Mouse (Mus musculus) adrenal gland, postnatal 25 days (tissue): Measurements from ENCODE around the gene Zfp462. TPM values are rescaled to one million over a fixed set of nuclear protein-coding genes. Genes with fewer than 3 reads are reported as not detected.
"Not testable (repeated sequence)": the region's sequence is repeated elsewhere in the genome, so short reads cannot be mapped to it uniquely, and the experiment has no call there.

Experiments used
- DNase-seq: peaks from one replicate; pipeline ENCODE4 v3.0.0; 2021; ENCODE audit warnings: mixed read lengths
- long read RNA-seq: library from polyadenylated mRNA; stranded (forward); transcript quantifications from one replicate; pipeline ENCODE4 v2.0.0, GENCODE M21; 2021
- total RNA-seq: library from RNA; stranded (reverse); gene quantifications from 2 replicates; pipeline ENCODE4 v1.2.3, GENCODE M21; 2021

The Zfp462 gene
- total RNA-seq, result 45.3 and 51.6 TPM in 2 replicates
- long read RNA-seq, partial matches to known transcripts, result 4 of 9 reads
- long read RNA-seq, other reads (novel, unspliced or antisense), result 5 of 9 reads

DNA sequence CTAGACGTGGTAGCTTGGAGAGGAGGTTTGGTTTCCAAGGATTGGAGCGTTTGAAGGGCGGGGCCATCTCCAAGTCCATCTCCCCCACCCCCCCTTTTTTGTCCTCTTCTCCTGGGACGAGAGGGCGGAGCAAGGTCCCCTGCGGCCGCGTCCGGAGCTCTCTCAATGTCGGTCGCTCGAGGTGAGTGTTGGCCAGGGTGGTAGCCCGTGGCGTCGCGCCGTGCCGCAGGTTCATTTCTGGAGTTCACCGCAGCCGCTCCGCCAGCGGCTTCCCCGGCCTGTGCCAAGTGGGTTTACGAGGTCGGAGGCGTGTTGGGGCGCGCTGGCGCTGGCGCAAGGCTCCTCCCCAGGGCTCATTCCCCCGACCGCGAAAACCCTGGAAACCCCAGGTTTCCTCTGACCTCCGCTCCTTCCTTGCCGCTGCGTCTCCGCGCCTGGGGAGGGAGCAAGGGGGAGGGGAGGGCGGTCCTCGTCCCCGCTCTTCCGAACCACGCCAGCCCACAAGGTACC lies at the start of gene Zfp462:
Gene Zfp462 (plus strand): TSS at position 128 of the 510 bp plus-strand sequence.
- DNase-seq, result peak; percentile 71

DNA sequence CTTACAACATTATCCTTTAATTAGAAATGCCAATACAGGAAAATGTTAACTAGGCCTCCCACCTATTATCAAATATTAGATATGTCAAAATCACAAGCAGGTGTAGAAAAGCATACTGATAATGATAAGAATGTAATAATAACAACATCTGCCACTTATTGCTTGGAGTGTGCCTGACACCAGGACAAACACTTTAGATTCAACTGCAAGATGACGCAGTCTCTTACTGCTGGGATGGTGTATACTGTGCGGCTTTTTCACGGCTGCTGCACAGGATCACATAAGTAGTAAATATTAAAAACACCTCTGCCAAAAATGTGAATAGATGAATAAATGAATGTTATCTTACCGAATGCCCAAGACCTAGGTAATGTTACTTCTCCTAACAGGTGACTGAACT lies 48.8 kb upstream of the Zfp462 start:
- no peak for DNase-seq

DNA sequence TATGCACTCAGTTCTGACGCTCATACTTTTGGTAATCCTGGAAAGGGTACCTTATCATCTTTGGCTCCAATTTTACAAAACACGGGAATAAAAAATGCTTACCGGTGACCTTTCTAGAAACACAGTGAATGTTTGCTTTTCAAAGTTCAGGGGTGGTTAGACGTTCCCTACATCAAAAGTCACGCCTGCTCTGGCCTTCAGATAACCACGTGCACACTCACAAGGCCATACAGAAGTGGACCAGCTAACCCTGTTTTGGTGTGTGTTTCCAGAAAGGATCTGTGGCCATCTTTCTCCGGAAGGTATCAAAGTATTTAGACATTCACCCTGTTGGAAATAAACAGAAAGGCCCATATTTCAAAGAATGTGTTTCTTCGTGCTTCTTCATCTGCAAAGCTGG lies 40.2 kb upstream of the Zfp462 start:
- no peak for DNase-seq

DNA sequence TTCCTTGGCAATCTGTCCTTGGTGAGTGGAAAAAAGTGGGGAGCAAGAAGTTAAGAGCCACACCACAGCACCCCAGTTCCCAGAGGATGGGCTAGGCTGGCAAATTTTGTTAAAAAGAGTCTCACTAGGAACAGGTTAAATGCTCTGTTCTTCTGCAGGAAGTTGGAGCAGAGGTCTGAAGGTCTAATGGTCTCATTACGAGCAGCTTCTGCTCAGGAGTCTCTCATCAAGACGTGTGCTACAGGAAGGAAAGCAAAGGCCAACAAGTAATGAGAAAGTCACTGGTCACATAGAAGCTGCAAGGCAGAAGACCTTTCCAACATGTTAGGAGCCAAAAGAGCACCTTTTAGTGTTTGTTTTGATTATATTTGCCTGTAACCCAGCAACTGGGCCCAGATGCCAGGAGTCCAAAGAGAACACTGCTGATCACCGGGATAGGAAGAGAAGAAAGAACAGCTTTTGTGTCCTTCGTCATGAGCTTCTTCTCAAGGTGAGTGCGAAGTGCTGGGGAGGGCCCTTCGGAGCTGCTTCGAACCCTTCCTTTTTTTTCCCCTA lies 39.4 kb upstream of the Zfp462 start:
- DNase-seq, result no peak

DNA sequence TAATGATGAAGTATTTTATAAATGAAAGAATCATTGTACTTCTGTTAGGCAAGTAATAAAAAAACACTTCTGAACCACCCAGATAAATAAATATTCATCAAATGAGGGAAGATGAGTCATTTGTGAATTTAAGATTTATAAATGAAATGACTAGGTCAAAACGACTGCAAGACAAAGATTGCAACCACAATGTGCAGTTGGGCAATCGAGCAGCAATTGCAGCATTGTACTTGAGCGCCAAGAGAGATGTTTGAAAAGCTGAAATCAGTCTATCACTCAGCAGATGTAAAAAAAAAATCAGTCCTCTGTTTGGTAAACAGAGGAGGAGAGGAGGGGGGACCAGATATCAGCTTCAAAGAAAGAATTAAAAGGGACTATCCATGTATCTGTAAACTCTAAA lies 34.5 kb upstream of the Zfp462 start:
- peak; percentile 28 for DNase-seq

DNA sequence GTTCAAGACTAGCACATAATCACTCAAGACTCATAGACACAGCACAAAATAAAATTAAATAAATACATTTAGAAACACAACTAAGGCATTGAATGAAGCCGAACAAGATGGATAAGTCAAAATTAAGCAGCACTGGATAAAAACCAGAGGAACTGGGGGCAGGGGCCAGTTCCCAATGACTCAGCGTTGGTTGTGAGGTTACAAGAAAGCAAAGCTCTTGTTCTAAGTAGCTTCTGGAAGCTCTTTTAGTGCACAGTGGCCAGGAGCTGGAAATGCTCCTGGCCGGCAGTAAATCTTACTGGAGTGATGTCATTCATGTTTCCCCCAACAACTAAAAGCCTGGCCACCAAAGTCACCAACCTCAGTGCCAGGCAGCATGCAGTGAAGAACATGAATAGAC lies 26.6 kb upstream of the Zfp462 start:
- no peak for DNase-seq

DNA sequence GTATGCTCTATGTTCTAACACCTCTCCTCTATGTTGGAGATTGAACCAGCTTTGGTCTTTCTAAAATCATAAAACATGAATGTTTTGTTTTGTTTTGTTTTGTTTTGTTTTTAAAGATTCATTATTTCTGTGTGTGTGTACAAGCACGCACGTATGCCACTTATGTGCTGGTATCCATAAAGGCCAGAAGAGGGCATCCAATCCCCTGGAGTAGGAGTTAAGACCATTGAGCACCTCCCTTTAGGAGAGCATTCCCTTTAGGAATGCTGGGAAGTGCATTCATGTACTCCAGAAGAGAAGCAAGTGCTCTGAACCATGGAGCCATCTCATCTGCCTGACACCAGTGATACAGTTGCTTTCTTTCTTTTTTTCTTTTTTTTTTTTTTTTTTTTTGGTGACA lies 21.5 kb upstream of the Zfp462 start:
- DNase-seq, result no peak

DNA sequence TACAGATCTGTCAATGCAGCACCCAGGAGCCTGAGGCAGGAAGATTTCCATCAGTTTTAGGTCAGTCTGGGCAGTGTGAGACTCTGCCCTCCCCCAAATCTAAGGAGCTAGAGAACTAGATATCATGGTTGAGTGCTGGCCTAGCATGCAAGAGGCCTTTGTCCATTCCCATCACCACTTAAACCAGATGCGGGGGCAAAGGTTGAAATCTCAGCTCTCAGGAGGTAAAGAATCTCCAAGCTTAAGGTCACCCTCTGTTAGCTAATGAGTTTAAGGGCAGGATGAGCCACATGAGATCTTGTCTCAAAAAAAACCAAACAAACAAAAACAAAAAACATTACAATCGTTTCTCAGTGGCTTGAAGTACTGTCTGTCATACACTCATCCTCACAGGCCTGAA lies 20.5 kb upstream of the Zfp462 start:
- DNase-seq, result no peak

DNA sequence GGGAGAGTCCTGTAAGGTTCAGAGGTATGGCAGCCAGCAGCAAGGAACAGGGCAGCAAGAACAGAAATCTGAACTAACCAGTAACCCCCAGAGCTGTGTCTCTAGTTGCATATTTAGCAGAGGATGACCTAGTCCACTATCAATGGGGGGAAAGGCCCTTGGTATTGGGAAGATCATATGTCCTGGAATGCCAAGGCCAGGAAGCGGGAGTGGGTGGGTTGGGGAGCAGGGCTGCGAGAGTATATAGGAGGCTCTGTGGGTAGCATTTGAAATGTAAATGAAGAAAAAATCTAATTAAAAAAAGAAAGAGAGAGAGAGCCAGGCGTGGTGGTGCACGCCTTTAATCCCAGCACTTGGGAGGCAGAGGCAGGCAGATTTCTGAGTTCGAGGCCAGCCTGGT lies 18.4 kb upstream of the Zfp462 start:
- not testable (repeated sequence) for DNase-seq

DNA sequence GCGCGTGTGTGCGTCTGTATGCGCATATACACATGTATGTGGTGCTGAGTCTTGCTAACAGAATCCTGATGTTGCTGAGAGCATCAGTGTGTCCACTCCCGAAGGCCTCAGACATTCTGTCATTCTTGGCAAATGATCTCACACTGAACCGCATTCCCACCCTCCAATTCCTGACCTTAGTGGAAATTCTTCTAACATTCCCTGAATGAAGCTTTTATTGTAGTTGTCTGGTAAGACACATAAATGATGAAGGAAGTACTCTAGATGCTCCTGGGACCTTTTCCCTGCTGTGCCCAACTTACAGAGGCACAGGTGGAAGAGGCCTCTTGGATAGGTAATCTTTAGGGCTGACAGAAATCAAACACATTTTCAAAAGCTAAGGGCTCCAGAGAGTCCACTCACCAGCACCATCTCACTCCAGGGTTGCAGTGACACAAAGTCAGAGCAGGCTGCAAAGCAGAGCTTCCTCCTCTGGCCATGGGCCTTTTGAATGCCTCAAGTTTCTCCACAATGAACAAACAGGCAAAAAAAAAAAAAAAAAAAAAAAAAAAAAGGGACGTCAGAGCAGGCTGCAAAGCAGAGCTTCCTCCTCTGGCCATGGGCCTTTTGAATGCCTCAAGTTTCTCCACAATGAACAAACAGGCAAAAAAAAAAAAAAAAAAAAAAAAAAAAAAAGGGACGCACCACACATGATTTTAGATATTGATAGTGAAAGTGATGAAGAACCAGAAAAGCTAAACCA lies 17.4 kb upstream of the Zfp462 start:
- DNase-seq, result not testable (repeated sequence)

DNA sequence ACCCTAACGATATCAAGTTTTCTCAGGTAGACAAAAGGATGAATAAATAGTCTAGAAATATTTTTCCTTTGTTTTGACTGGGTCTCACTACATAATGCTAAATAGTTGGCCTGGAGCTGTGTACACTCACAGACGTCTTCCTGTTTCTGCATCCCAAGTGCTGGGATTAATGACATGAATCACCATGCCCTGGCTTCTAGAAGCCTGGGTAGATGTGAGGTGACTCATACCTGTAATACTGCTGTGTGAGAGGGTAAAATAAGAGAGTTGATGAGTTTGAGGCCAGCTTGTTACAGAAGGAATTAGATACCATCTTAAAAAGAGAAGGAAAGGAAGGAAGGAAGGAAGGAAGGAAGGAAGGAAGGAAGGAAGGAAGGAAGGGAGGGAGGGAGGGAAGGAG lies 15.2 kb upstream of the Zfp462 start:
- DNase-seq, result no peak

DNA sequence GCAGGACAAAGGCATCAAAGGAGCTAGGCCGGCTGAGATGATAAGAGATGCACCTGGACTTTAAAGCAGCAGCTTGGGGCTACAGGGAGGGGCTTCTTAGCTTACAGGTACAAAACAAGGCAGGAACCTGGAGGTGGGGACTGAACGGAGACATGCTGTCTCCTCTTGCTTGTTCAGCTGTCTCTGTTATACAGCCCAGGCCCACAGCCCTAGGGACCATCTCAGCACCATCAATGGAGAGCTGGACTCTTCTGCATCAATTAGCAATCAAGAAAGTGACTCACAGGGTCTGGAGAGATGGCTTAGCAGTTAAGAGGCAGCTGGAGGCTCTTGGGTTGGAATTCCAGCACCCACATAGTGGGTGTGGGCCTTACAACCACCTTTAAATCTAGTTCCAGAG lies 12.2 kb upstream of the Zfp462 start:
- DNase-seq, result no peak

DNA sequence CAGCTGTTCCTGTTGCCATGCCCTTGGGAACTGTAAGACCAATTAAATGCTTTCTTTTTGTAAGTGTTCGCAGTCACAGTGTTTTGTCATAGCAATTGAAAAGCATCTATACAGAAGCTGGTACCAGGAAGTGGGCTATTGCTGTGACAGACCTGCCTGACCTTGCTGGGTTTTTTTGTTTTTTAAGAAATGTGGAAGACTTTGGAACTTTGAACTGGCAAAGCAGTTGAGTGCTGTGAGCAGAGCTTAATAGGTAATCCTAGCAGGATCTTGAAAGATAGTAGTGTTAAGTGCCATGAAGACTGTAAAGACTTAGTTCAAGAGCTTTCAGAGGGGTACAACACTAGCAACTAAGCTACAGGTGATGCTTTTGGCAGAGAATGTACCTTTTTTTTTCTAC lies 7.7 kb upstream of the Zfp462 start:
- no peak for DNase-seq

DNA sequence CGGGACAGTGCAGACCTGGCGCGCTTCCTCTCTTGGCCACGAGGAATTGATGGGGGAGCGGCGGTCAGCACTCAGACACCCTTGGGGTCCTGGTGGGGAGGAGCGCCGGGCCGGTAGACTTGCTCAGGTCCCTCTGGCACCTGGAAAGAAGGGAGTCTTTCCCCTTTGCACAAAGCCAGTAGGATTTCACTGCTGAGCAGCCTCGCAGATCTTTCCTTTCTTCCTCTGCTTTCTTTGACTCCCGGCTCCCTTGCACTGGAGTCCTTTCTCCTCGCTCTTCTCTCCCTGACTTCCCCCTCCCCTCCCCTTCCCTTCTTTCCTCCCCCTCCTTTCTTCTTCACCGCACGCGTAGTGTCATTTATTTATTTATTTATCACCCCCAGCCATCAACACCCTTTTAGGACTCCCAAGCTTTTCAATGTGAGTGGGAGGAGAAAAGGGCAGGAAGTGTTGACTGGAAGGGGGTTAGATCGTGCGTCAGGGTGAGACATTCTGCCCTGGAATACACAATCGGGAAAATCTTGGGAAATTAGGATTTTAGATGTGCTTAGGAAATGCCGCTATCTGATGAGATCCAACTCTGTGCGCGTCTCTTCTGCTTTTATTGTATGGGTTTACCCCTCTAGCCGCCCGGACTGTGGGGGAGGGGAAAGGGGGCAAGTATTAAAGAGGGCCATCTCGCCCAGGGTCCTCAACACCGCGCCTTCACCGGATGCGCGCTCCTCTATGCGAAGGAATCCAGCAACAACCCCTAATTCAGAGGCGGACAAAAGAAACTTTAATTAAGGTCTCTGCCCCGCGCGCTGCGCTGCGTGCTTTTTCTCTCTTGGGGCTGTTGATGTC lies 976 bp downstream of the Zfp462 start:
- DNase-seq, result no peak

DNA sequence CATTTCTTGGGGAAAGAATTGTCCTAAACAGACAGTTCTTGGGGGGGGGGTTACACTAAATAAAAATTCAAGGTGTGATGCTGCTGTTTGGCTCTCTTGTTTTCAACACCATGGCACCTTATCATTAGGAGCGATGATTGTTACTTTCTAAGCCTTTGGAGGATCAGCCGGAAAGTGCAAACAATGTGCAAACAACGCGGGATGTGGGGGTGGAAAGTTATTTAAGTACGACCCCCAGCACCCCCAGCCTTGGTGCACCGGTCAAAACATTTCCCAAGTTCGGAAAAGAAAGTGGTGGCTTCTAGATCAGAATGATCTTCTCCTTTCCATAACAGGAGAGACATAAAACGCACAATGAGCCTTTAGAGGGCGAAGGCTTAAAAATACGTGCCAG lies 1.8 kb downstream of the Zfp462 start:
- DNase-seq, result no peak

DNA sequence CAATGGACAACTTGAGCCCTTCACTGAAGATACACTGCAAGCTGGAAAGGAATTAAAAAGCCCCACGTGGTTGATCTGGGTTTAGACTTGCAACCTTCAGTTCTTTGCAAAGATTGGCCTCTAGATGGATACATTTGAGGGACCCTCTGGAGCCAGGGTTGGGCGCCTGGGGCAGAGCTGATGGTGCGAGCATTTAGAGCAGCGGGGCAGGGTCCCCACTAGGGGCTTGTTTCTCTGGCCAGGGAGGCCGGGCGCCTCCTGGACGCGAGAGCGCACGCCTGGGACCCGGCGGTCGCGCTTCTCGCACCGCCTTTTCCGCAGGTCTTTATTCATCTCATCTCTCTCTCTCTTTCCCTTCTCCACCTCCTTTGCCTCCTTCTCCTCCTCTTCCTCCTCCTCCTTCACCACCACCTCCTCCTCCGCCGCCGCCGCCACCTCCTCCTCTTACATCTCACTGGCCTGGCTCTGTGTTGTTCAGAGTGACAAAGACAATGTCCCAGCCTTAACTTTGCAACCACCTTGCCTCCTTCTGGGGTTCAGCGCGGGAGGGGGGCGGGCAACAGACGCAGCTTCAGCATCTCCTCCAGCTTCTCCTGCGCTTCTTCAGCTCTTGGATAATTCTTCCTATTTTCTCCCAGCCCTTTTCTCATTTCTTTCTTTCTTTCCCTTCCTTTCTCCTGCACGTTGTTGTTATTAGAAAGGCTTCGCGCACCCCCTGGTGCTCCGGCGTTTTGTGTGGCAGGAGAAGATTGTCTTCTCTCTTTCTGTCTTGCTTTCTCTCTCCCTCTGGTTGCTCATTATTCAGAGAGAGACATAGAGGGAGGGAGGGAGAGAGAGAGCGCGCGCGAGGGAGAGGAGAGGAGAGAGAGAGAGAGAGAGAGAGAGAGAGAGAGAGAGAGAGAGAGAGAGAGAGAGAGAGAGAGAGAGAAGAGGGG lies 2.5 kb downstream of the Zfp462 start:
- DNase-seq, result peak; percentile 48

DNA sequence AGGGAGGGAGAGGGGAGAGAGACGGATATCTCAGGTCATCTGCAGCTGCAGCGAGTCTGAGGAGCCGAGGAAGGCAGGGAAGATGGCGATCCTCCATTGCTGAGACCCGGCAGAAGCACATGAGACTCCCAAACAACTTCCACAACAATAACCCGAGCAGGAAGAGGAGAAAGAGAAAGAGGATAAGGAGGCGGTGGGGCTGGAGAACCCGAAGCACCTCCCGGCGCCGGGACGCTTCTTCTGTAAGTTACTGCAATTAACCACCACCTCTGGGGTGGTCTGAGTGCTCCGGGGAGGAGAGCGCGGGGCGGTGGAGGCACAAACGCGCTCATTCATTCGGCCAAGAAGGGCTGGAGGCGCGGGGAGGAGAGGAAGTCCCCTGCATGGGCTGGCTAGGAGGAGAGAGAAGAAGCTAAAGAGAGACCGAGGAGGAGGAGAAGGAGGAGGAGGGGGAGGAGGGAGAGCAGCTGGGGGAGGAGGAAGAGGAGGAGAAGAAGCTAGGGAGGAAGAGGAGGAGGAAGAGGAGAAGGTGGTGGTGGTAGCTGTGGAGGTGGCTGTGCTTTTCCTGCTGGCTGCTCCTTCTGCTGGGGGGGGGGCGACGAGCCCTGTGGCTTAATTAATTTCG lies 3.3 kb downstream of the Zfp462 start:
- DNase-seq, result peak; percentile 49

DNA sequence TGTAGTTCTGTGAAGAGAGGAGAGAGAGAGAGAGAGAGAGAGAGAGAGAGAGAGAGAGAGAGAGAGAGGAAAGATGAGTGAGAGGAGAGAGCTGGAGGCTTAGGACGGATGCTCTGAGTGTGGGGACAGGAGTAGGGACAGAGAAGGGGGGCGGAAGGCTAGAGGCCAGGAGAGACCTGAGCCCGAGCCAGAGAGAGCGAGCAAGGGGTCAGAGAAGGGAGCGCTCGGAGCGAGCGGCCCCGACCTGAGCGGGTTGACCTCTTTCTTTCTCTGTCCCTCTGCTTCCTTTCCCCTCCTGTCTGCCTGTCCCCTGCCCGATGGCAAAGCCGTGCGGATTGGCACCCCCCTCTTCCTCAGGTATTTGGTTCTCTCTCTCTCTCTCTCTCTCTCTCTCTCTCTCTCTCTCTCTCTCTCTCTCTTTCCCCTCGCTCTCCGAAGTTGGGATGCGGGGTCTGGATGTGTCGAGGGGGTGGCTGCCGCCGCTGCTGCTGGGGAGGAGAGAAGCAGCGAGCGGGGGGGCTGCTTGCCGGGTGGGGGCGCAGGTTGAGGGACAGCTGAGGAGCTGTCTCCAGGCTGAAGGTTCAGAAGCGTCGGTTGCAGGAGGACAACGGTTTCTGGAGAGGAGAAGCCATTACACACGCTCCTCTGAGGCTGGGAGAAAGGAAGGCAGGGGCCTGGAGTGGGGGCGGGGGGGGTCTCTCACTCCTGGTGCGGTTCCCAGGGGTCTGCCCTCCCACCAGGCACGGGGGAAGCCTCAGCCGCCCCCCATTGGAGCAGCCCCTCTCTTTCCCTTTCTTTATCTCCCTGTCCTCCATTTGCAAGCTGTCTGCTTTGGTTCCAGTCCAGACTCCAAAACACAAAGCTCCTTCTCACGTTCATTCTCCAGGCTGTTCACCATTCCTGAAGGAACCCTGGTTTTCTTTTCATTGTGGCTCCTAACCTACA lies 4.0 kb downstream of the Zfp462 start:
- DNase-seq, result peak; percentile 48

DNA sequence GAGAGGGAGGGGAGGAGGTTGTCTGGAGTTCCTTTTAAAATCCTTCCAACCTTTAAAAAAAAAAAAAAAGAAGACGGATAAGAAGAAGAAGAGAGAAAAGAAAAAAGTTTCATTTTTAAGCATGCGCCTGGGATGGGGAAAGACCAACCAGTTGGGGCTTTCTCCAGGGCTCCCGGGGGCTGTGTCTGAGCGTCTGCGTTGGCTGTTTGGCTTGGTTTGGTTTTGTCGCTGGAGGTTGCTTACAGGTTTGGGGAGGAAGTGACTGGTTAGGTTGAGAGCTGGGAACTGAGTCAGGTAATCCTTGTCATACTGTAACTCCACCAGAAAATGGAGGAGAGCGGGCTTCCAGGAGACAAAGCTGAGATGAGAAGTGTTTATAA lies 4.7 kb downstream of the Zfp462 start:
- DNase-seq, result no peak

DNA sequence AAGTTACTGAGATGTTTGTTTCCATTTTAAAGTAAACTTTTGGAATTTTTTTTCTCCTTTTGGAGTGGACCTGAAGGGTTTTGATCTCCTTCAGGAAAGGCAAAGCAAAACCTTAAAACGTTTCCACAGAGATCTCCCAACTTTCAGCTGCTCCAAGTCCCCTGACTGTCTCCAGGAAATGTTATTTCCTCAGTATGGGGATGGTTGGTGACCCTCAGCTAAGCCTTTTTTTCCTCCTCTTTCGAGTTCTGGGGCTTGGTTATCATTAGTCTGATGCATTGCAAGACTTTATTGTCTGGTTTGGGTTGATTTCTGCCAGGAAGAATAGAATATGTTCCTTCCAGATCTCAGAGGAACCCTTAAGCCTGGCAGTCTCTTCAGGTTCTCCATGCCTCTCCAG lies 5.3 kb downstream of the Zfp462 start:
- DNase-seq, result no peak
